Mouse (Mus musculus) cerebellum, adult 8-10 months (tissue): Measurements from ENCODE around the gene Shisa2.

Experiments used
- DNase-seq: peaks from one replicate; pipeline ENCODE4 v3.0.0; 2022

Shisa2 gene

GRCm38 (mm10) chr14:59633295-59633898, 8.3 kb downstream of the Shisa2 start:
- DNase-seq, result no peak

GRCm38 (mm10) chr14:59633988-59634387, 8.9 kb downstream of the Shisa2 start:
- no peak for DNase-seq

- DNase-seq, result no peak
Observed at GRCm38 (mm10) chr14:59638906-59639703, 14.0 kb downstream of the Shisa2 start.

- DNase-seq, result no peak
Observed at GRCm38 (mm10) chr14:59641856-59642255, 16.7 kb downstream of the Shisa2 start.

- no peak for DNase-seq
Observed at GRCm38 (mm10) chr14:59643582-59643981, 18.5 kb downstream of the Shisa2 start.

GRCm38 (mm10) chr14:59644166-59644565, 19.1 kb downstream of the Shisa2 start:
- DNase-seq, result no peak

- DNase-seq, result no peak
Observed at GRCm38 (mm10) chr14:59644896-59645295, 19.8 kb downstream of the Shisa2 start.

- DNase-seq, result no peak
Observed at GRCm38 (mm10) chr14:59646826-59647697, 22.0 kb downstream of the Shisa2 start.

- DNase-seq, result no peak
Observed at GRCm38 (mm10) chr14:59648611-59649010, 23.5 kb downstream of the Shisa2 start.

- no peak for DNase-seq
Observed at GRCm38 (mm10) chr14:59649337-59649736, 24.2 kb downstream of the Shisa2 start.

- no peak for DNase-seq
Observed at GRCm38 (mm10) chr14:59656591-59656990, 31.5 kb downstream of the Shisa2 start.

GRCm38 (mm10) chr14:59657098-59657497, 32.0 kb downstream of the Shisa2 start:
- no peak for DNase-seq

GRCm38 (mm10) chr14:59672893-59673515, 47.9 kb downstream of the Shisa2 start:
- DNase-seq, result no peak

GRCm38 (mm10) chr14:59674556-59674955, 49.4 kb downstream of the Shisa2 start:
- no peak for DNase-seq

- no peak for DNase-seq
Observed at GRCm38 (mm10) chr14:59675330-59675729, 50.2 kb downstream of the Shisa2 start.

GRCm38 (mm10) chr14:59677598-59678003, 52.5 kb downstream of the Shisa2 start:
- no peak for DNase-seq
